Mouse (Mus musculus) 416B (cell line): ENCODE measurements around the gene Zscan12.
A peak's percentile ranks its signal among the peaks of the same experiment; 100 is the strongest.

ENCODE experiments used
- DNase-seq: peaks from one replicate; pipeline ENCODE4 v3.0.0; 2011; ENCODE audit warnings: low read depth

Gene Zscan12

GRCm38 (mm10) chr13:21402287-21402846, 39.7 kb downstream of the Zscan12 start, which contains the start of gene Zkscan3:
TSS of gene Zkscan3 (minus strand) at chr13:21402755.
- peak; percentile 84 for DNase-seq

GRCm38 (mm10) chr13:21402848-21403247, 40.2 kb downstream of the Zscan12 start:
- DNase-seq = no peak

GRCm38 (mm10) chr13:21407341-21407740, 44.7 kb downstream of the Zscan12 start:
- no peak for DNase-seq

- DNase-seq = peak; percentile 36
Observed at GRCm38 (mm10) chr13:21407969-21408804, 45.6 kb downstream of the Zscan12 start.

GRCm38 (mm10) chr13:21408805-21409459, 46.3 kb downstream of the Zscan12 start:
- DNase-seq = no peak

GRCm38 (mm10) chr13:21414231-21415212, 51.9 kb downstream of the Zscan12 start:
- DNase-seq = no peak

- DNase-seq = peak; percentile 58
Observed at GRCm38 (mm10) chr13:21415266-21415665, 52.6 kb downstream of the Zscan12 start.

GRCm38 (mm10) chr13:21415750-21416149, 53.1 kb downstream of the Zscan12 start:
- DNase-seq = peak; percentile 62

GRCm38 (mm10) chr13:21417298-21418010, 54.8 kb downstream of the Zscan12 start:
- DNase-seq = peak; percentile 18

- no peak for DNase-seq
Observed at GRCm38 (mm10) chr13:21418865-21419264, 56.2 kb downstream of the Zscan12 start.
